Mouse (Mus musculus) myocyte (in vitro differentiated cells): ENCODE data around the gene Tbx20.

Source experiments
- CEBPB ChIP-seq: IDR thresholded peaks from 2 replicates; pipeline ENCODE4 v1.6.1; 2011; ENCODE audit warnings: mild to moderate bottlenecking, moderate library complexity; ENCODE audit not compliant: poor library complexity, insufficient read depth, severe bottlenecking
- E2F4 ChIP-seq: IDR thresholded peaks from one replicate; pipeline ENCODE4 v1.6.1; 2011; ENCODE audit warnings: mild to moderate bottlenecking, control low read depth, moderate library complexity; ENCODE audit not compliant: insufficient read depth
- MAX ChIP-seq: IDR thresholded peaks from one replicate; pipeline ENCODE4 v1.6.1; 2011; ENCODE audit warnings: low read depth, mild to moderate bottlenecking, control low read depth
- MYOD1 ChIP-seq, 3 experiments: IDR thresholded peaks; one replicate each; pipeline ENCODE4 v1.6.1; 2011; ENCODE audit warnings: control low read depth in 2 of 3, low read depth in 2 of 3, mild to moderate bottlenecking in 2 of 3, moderate library complexity in 1 of 3; ENCODE audit not compliant: insufficient read length in 2 of 3, control insufficient read depth in 1 of 3
- MYOG ChIP-seq, 3 experiments: IDR thresholded peaks; one replicate each; pipeline ENCODE4 v1.6.1; 2011; ENCODE audit warnings: control low read depth in 2 of 3, low read depth in 2 of 3, mild to moderate bottlenecking in 2 of 3; ENCODE audit not compliant: insufficient read length in 2 of 3, control insufficient read depth in 1 of 3, insufficient read depth in 1 of 3
- POLR2A ChIP-seq: IDR thresholded peaks from one replicate; pipeline ENCODE4 v1.6.1; 2011; ENCODE audit warnings: low read depth, mild to moderate bottlenecking, control low read depth, moderate library complexity; ENCODE audit not compliant: insufficient read length
- POLR2AphosphoS2 ChIP-seq: IDR thresholded peaks from one replicate; pipeline ENCODE4 v1.6.1; 2011; ENCODE audit warnings: low read depth, control low read depth; ENCODE audit not compliant: insufficient read length
- SRF ChIP-seq: IDR thresholded peaks from one replicate; pipeline ENCODE4 v1.6.1; 2011; ENCODE audit warnings: low read depth; ENCODE audit not compliant: control insufficient read depth, insufficient read length
- TCF12 ChIP-seq: IDR thresholded peaks from one replicate; pipeline ENCODE4 v1.6.1; 2011; ENCODE audit warnings: mild to moderate bottlenecking, control low read depth; ENCODE audit not compliant: poor library complexity, insufficient read depth, severe bottlenecking
- TCF3 ChIP-seq: IDR thresholded peaks from one replicate; pipeline ENCODE4 v1.6.1; 2011; ENCODE audit warnings: low read depth, control low read depth; ENCODE audit not compliant: insufficient read length
- USF1 ChIP-seq: IDR thresholded peaks from one replicate; pipeline ENCODE4 v1.6.1; 2011; ENCODE audit warnings: low read depth, mild to moderate bottlenecking, control low read depth, moderate library complexity

DNA sequence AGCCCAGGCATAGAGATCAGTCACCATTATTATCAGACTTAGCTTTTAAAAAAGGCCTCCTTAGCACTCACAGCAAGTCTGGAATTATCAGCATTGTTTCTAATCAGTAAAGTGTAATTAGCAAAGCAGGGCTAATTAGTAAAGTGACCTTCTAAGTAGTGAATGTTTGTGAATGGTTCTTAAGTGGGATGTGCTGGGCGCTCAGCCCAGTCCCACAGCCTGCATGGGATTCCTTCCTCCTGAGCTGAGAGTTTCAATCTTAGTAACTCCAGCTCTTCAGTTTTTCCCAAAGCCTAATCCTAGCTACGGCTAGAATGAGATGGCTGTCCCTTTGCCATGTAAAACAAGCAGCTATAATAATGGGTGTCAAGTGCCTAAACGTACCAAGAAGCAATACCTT lies 8.2 kb upstream of the Tbx20 start:
- no peak for TF ChIP-seq POLR2A
- TF ChIP-seq TCF12 = no peak
- no peak for TF ChIP-seq SRF
- no peak for TF ChIP-seq USF1
- no peak for TF ChIP-seq CEBPB
- no peak for TF ChIP-seq E2F4
- TF ChIP-seq MAX = no peak
- no peak for TF ChIP-seq MYOG (IDR thresholded peaks at IDR 0.05; ENCODE audit: control insufficient read depth in 1 of 3, insufficient read depth in 1 of 3, insufficient read length in 2 of 3, low read depth in 2 of 3)
- no peak for TF ChIP-seq MYOD1 (IDR thresholded peaks at IDR 0.05; ENCODE audit: control insufficient read depth in 1 of 3, insufficient read length in 2 of 3, low read depth in 2 of 3)
- TF ChIP-seq POLR2AphosphoS2 = no peak
- TF ChIP-seq TCF3 = no peak
